Mouse (Mus musculus) neural tube, embryonic 14.5 days (tissue): ENCODE results near the gene Hist1h2ag. TPM values are rescaled to one million over a fixed set of nuclear protein-coding genes. Genes with fewer than 3 reads are reported as not detected.
A peak's percentile ranks its signal among the peaks of the same experiment; 100 is the strongest.
"Not testable (repeated sequence)": the region's sequence is repeated elsewhere in the genome, so short reads cannot be mapped to it uniquely, and the experiment has no call there.

Source experiments
- ATAC-seq: fragments of 200-750 bp; cut with Nextera tagmentation; 2 replicates; pipeline ENCODE4 v1.8.0; 2017; ENCODE audit warnings: low read depth, mild to moderate bottlenecking, moderate TSS enrichment, moderate library complexity
- H3K27ac ChIP-seq: fragments of 300-500 bp; sonication (generic); 2 replicates; pipeline ENCODE4 v1.5.1; 2014; ENCODE audit warnings: low read depth, mild to moderate bottlenecking, control low read depth, low read length, moderate library complexity, mixed read lengths
- H3K27me3 ChIP-seq: fragments of 300-500 bp; sonication (generic); 2 replicates; pipeline ENCODE4 v1.6.1; 2014; ENCODE audit warnings: low read length; ENCODE audit not compliant: control insufficient read depth, insufficient read depth
- H3K36me3 ChIP-seq: fragments of 300-500 bp; sonication (generic); 2 replicates; pipeline ENCODE4 v1.6.1; 2014; ENCODE audit warnings: low read length, mixed read lengths; ENCODE audit not compliant: control insufficient read depth, insufficient read depth
- H3K4me1 ChIP-seq: fragments of 300-500 bp; sonication (generic); 2 replicates; pipeline ENCODE4 v1.6.1; 2014; ENCODE audit warnings: low read length; ENCODE audit not compliant: control insufficient read depth, insufficient read depth
- H3K4me2 ChIP-seq: fragments of 300-500 bp; sonication (generic); 2 replicates; pipeline ENCODE4 v1.6.1; 2014; ENCODE audit warnings: mild to moderate bottlenecking, low read depth, low read length, control low read depth
- H3K4me3 ChIP-seq: fragments of 300-500 bp; sonication (generic); 2 replicates; pipeline ENCODE4 v1.5.1; 2014; ENCODE audit warnings: low read depth, low read length, control low read depth, mixed read lengths
- H3K9ac ChIP-seq: fragments of 300-500 bp; sonication (generic); replicated peaks from 2 replicates; pipeline ENCODE4 v1.6.1; 2014; ENCODE audit warnings: low read depth, mild to moderate bottlenecking, control low read depth, low read length, mixed read lengths
- H3K9me3 ChIP-seq: fragments of 300-500 bp; sonication (generic); 2 replicates; pipeline ENCODE4 v1.6.1; 2016; ENCODE audit warnings: low read length; ENCODE audit not compliant: control insufficient read depth
- WGBS: fragments of 180-500 bp; shearing (Covaris S2); extraction: QIAGEN DNeasy Blood & Tissue Kit; methylation state at CpG from one replicate; pipeline ENCODE4 v1.1.7; 2014; 5-methylcytosine and 5-hydroxymethylcytosine counted together
- polyA plus RNA-seq: library from polyadenylated mRNA; unstranded; fragments of >200 nt; fragmentation: Nextera tagmentation; extraction: Ambion mirVana; gene quantifications from 2 replicates; pipeline ENCODE4 v1.2.1, GENCODE M21; 2014

The Hist1h2ag gene
- polyA plus RNA-seq, 1 experiment from 2014 or later, result 3.8 TPM

- H3K9ac ChIP-seq, result no peak overlapping the region
- H3K27ac ChIP-seq, result no peak overlapping the region
- no peaks in the 10 kb centered on the region for H3K9me3 ChIP-seq
- ATAC-seq, result no peak
- H3K4me3 ChIP-seq, result no peak overlapping the region
- H3K4me1 ChIP-seq, result 0 out of 2 replicates have a peak, but pooled peaks cover 3% of the 10 kb centered on the region
- H3K27me3 ChIP-seq, result no peaks in the 10 kb centered on the region
- H3K4me2 ChIP-seq, result no peak overlapping the region; the same call in 1 of the 2 replicates
- H3K36me3 ChIP-seq, result no peaks in the 10 kb centered on the region
- 90% methylated on average over 2 of the region's 2 CpGs for WGBS
These were observed 6.3 kb upstream of the Hist1h2ag start for GRCm38 (mm10) chr13:22049041-22049440.

- ATAC-seq, result no peak
- H3K9ac ChIP-seq, result no peak overlapping the region
- H3K36me3 ChIP-seq, result no peaks in the 10 kb centered on the region
- WGBS, result 71% methylated on average over 2 of the region's 2 CpGs
- peaks cover 17% of the 10 kb centered on the region for H3K4me1 ChIP-seq
- no peak overlapping the region for H3K27ac ChIP-seq
- no peaks in the 10 kb centered on the region for H3K27me3 ChIP-seq
- no peak overlapping the region for H3K4me3 ChIP-seq
- no peaks in the 10 kb centered on the region for H3K9me3 ChIP-seq
- no peak overlapping the region for H3K4me2 ChIP-seq
These were observed 2.6 kb upstream of the Hist1h2ag start for GRCm38 (mm10) chr13:22045311-22045710.

DNA sequence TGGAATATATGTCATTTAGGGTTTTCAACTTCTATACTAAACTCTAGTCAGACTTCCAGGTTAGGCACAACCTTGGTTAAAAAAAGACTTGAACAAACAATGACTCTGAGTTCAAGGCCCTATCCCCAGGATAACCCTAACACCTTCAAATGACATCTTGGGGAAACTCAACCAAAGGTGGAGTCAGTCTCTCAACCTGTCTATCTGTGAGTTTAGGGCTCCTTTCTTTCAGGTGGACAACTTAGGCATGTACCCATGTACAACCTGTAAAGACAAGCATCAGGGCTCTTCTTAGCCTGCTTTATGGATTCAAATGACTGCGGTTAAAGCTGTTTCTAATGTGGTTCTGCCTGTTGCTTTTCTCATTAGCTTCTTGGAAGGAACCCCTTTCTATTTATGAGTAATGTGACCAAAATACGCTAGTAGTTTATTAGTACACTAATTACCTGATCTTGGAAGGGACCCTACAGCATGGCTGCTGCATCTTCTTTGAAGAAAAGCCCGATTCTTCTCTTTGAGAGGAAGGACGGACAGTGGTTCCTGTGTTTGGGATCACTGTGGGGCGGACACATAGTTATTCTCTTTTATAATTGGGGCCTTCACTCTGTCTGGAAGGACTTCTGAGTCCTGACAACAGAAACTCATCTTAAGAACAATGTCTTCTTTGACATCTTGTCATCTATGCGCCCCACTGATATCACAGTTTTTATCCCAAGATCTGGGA lies 1.9 kb upstream of the Hist1h2ag start:
- H3K27me3 ChIP-seq, result no peaks in the 10 kb centered on the region
- no peak overlapping the region for H3K27ac ChIP-seq
- no peaks in the 10 kb centered on the region for H3K36me3 ChIP-seq
- no peak overlapping the region for H3K4me3 ChIP-seq
- H3K9me3 ChIP-seq, result no peaks in the 10 kb centered on the region
- 91% methylated on average over 6 of the region's 6 CpGs for WGBS
- H3K4me1 ChIP-seq, result peaks cover 16% of the 10 kb centered on the region
- H3K9ac ChIP-seq, result no peak overlapping the region
- no peak overlapping the region for H3K4me2 ChIP-seq
- ATAC-seq, result no peak

- Histone ChIP-seq H3K36me3 (no peaks in the 10 kb centered on the region), H3K4me3 (peak overlapping the region; percentile 32), H3K27me3 (no peaks in the 10 kb centered on the region), H3K9ac (no peak overlapping the region; the same call in 1 of the 2 replicates), H3K27ac (peak overlapping the region; percentile 78; the same call in 1 of the 2 replicates), H3K9me3 (no peaks in the 10 kb centered on the region), H3K4me2 (peak overlapping the region; percentile 62), H3K4me1 (peaks cover 15% of the 10 kb centered on the region)
- 3% methylated on average over 9 of the region's 14 CpGs for WGBS
- peak; percentile 30 for ATAC-seq
These were observed 1.0 kb upstream of the Hist1h2ag start for GRCm38 (mm10) chr13:22043503-22044431.

DNA sequence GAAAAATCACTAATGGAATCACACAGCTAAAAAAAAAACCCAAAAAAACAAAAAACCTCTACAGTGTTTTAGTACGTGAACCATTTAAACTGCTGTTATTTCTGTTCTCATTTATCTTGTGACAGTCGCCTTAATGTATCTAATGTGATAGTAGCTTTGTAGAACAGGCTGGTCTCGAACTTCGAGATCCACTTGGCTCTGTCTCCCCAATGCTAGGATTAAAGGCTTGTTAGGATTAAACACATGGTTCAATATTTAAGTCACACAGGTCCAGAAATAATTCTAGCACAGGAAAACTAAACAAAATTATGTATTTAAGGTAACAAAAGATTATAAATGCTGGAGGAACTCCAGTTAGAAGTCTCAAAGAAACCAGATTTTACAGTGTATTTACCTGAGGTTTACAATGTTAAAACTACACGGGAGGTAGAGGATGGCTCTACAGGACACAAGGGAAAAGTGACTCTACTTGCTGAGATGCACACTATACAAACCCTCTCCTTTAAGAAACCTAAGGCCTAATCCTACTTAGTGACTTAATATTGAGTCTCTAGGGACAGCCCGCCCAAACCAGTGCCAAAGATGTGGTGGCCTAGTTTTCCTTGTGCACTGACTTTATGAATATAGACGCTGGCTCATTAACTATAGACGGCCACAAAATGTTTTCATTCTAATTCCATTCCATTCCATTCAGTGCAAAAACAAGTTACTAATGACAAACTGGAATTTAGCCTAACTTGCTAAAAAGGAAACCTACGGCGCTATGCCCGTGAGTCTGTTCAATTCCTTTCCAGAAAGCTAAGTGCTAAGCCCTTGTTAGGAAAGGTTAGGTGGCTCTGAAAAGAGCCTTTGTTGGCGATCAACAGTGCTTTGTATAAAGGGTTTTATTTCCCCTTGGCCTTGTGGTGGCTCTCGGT lies 835 bp downstream of the Hist1h2ag start:
- no peaks in the 10 kb centered on the region for H3K9me3 ChIP-seq
- H3K27ac ChIP-seq, result peak overlapping the region; percentile 64
- H3K4me1 ChIP-seq, result peaks cover 15% of the 10 kb centered on the region
- under 1% methylated on average over 13 of the region's 13 CpGs for WGBS
- H3K36me3 ChIP-seq, result no peaks in the 10 kb centered on the region
- no peak for ATAC-seq
- peak overlapping the region; percentile 62 for H3K4me2 ChIP-seq
- H3K4me3 ChIP-seq, result peak overlapping the region; percentile 26
- H3K27me3 ChIP-seq, result no peaks in the 10 kb centered on the region
- no peak overlapping the region for H3K9ac ChIP-seq

DNA sequence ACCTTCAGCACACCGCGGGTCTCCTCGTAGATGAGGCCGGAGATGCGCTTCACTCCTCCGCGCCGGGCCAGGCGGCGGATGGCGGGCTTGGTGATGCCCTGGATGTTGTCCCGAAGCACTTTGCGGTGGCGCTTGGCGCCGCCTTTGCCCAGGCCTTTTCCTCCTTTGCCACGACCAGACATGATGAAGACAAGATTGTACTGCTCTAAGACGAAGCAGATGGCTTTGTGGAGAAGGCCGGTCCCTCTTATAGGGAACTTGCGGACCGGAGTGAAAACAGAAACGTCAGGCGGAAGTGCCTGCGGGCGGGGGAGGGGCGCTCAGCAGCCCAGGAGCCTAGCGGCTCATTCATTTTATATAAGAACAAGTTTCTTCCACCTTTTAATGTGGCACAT lies 1.6 kb downstream of the Hist1h2ag start, which contains the start of gene Hist1h4i:
Gene Hist1h4i (minus strand): TSS at position 221 of the 395 bp plus-strand sequence.
- H3K36me3 ChIP-seq, H3K9me3 ChIP-seq, H3K27me3 ChIP-seq: not testable (repeated sequence)
- Histone ChIP-seq H3K4me3 (peak within 1 kb of the TSS; percentile 36), H3K4me2 (peak within 1 kb of the TSS; percentile 68), H3K9ac (peak within 1 kb of the TSS; percentile 42; the same call in 1 of the 2 replicates), H3K27ac (peak within 1 kb of the TSS; percentile 76), H3K4me1 (peaks cover 21% of the 10 kb centered on the region)
- ATAC-seq, result peak; percentile 70
- whole genome bisulfite sequencing, result under 1% methylated on average over 22 of the region's 27 CpGs

GRCm38 (mm10) chr13:22040464-22041141 lies 2.1 kb downstream of the Hist1h2ag start:
- H3K4me1 ChIP-seq, result peaks cover 22% of the 10 kb centered on the region
- H3K4me3 ChIP-seq, result peak overlapping the region; percentile 36
- H3K27me3 ChIP-seq, result no peaks in the 10 kb centered on the region
- H3K4me2 ChIP-seq, result peak overlapping the region; percentile 68
- H3K9me3 ChIP-seq, result no peaks in the 10 kb centered on the region
- H3K36me3 ChIP-seq, result no peaks in the 10 kb centered on the region
- H3K9ac ChIP-seq, result peak overlapping the region; percentile 42; the same call in 1 of the 2 replicates
- peak; percentile 14; the same call in 1 of the 2 replicates for ATAC-seq
- peak overlapping the region; percentile 76 for H3K27ac ChIP-seq
- WGBS, result under 1% methylated on average over 23 of the region's 24 CpGs

DNA sequence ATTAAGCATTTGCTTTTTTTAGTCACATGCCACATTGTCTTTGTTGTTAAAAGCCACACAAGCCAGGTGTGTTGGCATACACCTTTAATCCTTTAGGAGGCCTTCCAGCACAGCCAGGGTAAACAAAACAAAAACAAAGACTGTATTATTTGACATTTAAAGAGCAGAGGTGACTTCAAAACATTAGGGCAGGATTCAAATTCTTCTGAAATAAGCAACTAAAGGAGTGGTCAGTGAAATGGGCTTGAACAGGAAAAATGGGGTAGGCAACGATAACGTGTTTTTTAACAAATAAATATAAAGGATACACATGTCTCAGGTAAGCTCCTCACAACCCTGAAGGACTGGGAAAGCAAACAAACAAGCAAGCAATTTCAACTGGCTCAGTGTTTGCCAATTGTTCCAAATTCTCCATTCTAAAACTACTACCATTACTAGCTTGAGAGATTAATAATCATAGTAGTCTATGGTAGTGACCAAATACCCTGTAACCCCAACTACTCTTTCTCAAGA lies 2.7 kb downstream of the Hist1h2ag start:
- Histone ChIP-seq H3K4me2 (peak overlapping the region; percentile 68), H3K4me1 (peaks cover 22% of the 10 kb centered on the region), H3K27ac (no peak overlapping the region), H3K36me3 (no peaks in the 10 kb centered on the region), H3K9me3 (no peaks in the 10 kb centered on the region), H3K27me3 (no peaks in the 10 kb centered on the region), H3K4me3 (peak overlapping the region; percentile 36; the same call in 1 of the 2 replicates), H3K9ac (no peak overlapping the region)
- ATAC-seq, result no peak
- 11% methylated on average over 2 of the region's 2 CpGs for WGBS
